Mouse (Mus musculus) frontal cortex, adult (tissue): ENCODE results near the gene Gstp3.
"Not testable (repeated sequence)": the region's sequence is repeated elsewhere in the genome, so short reads cannot be mapped to it uniquely, and the experiment has no call there.

Experiments
- ATAC-seq: cut with Nextera tagmentation; 2 replicates; pipeline ENCODE4 v1.9.2; 2017; ENCODE audit warnings: mild to moderate bottlenecking, moderate library complexity, mixed read lengths; ENCODE audit not compliant: low TSS enrichment

Gstp3 gene

GRCm38 (mm10) chr19:4090446-4090845, 31.1 kb upstream of the Gstp3 start:
- ATAC-seq, result no peak

DNA sequence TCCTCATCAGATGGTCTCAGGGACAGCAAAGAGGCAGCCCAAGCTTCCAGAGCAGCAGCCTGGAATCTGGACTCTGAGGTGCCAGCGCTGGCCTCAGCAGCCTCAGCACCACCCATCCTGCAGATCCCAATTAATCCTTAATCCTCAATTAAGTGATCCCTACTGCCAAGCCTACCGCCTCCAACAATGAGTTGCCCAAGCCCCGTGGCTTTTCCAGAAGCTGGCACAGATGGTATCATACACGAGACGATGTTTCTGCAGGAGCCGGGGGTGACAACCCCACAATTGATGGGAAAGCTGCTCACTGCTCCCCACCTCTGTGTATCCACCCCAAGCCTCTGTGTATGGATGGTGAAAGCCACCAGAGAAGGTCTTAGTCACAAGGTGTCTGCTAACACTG, 29.8 kb upstream of the Gstp3 start:
- no peak for ATAC-seq

DNA sequence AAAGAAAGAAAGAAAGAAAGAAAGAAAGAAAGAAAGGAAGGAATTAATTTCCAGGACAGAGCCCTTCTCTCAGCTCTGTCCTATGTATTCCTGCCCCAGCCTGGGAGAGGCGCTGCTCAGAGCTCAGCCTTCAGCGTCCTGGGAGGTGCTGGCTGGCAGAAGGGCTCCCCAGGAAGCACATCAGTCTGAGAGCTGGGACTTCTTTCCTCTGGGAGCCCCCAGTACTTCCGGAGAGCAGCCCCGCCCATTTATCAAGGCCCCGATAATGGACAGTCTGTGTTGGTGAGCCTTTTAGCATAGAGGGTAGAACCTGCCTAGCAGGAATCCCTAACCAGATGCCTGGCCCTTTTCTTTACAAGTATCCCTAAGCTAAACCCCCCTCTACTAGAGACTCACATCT, 28.8 kb upstream of the Gstp3 start:
- ATAC-seq, result no peak

DNA sequence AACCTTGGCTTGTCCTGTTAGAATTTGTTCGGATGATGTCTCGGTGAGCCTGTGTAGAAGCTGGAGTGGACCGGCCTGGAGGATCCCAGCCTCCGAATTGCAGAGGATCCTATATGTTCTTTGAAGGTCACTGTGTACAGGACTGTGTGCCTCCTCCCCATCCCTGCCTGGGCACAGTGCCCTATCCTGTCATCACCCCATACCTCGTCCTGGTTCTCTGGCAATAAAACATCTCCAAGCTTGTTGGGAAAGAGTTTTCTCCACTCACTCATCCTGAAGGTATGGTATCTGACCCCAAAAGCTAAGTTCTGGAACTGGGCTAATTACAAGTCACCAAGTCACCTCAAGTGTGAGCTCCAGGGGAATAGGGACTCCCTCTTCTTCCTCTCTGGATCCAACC, 27.7 kb upstream of the Gstp3 start:
- no peak for ATAC-seq

GRCm38 (mm10) chr19:4086156-4086555, 26.8 kb upstream of the Gstp3 start:
- no peak for ATAC-seq

DNA sequence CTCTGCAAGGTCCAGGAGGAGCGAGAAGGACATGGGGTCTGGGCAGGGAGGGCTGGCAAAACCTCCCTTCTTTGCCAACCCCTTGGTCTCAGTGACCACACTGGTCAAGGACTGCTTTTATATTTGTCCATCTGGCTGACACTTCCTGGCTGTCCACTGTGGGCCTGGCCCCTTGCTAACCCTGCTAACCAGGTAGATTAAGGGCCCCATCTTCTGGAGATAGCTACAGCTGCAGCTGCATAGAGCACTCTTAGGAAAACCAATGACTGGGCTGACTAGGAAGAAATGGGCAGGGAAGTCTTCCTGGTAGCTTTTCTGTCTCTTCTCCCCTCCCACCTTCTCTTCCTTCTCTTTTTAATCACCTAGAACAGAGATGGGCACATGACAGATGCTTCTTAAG, 25.6 kb upstream of the Gstp3 start:
- no peak for ATAC-seq

- ATAC-seq, result no peak
Measured at GRCm38 (mm10) chr19:4083826-4084225, 24.5 kb upstream of the Gstp3 start.

- ATAC-seq, result no peak
Measured at GRCm38 (mm10) chr19:4083316-4083715, 23.9 kb upstream of the Gstp3 start.

- ATAC-seq, result no peak
Measured at GRCm38 (mm10) chr19:4082219-4082965, 23.0 kb upstream of the Gstp3 start.

- no peak for ATAC-seq
Measured at GRCm38 (mm10) chr19:4081394-4081793, 22.0 kb upstream of the Gstp3 start, which contains the start of gene Cabp2. Cabp2 (plus strand) TSS chr19:4081578.

DNA sequence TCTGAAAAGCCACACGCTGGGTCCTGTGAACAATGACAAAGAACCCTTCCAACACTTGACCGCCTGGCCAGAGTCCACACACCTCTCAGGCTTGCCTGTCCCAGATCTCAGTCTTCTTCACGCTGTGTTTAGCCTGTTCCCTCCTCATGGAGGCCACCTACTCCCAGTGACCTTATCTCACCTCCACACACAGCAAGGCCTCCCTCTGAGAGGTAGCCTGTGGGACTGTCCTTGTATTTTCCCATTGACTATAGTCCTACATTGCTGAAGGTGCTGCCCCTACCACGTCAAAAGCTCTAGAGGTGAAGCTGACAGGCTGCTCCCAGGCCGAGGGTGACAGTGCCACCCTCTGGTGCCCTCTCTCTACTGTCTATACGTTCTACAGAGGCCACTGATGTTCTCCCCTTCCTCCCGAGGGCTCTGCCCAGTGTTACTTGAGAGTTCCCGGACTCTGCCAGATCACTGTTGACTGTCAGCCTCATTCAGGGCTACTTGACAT, 21.2 kb upstream of the Gstp3 start:
- ATAC-seq, result no peak

DNA sequence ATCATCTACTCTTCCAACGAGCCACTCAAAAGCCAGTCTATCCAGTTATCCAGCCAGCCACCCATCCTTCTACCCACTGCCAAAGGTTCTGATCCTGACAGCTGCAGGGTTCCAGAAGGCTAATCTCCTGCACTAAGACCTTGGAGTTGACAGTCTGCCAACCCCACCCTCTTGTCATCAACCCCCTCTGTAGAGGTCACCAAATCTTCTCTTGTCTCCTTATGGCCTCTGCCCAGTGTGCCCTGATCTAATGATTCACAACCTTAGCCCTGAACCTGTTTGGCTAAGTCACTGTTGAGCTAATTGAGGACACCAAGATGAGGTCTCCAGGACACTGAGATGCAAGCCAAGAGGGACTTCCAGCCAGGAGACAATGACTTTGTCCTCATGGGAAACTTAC, 20.2 kb upstream of the Gstp3 start:
- no peak for ATAC-seq

DNA sequence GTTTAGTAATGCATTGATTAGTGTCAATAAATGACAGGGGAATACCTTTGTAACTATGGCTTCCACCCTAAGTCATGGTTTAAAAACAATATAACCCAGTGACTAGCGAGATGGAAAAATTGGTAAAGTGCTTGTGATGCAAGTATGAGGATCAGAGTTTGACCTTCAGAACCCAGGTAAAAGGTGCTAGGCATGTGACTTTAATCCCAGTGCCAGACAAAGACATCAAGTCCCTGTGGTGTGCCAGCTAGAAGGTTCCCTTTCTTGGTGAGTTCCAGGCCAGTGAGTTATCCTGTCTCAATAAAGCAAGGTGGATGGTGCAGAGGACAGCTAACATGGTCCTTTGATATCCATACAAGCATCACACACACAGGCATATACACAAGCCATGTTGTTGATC, 16.2 kb upstream of the Gstp3 start:
- ATAC-seq, result no peak

GRCm38 (mm10) chr19:4072706-4073424, 13.5 kb upstream of the Gstp3 start:
- ATAC-seq, result no peak

DNA sequence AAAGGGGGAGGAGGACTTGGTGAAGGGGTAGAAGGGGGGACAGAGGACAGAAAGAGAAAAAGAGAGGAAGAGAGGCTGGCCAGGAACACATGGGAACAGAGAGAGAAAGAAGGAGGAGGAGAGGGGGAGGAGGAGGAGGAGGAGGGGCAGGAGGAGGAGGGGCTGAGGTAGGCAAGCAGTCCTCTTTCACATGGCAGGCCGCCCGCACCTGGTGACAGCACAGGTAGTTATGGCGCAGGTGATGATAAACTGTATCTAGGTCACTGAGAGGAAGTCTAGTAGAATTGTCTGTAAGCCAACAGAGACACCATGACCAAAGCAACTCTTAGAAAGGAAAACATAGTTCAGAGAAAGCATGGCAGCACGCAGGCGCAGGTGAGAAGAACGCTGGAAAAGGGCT, 12.0 kb upstream of the Gstp3 start:
- ATAC-seq, result no peak

- ATAC-seq, result no peak
Measured at GRCm38 (mm10) chr19:4070756-4071155, 11.4 kb upstream of the Gstp3 start.

GRCm38 (mm10) chr19:4070311-4070710, 10.9 kb upstream of the Gstp3 start:
- ATAC-seq, result no peak

- no peak for ATAC-seq
Measured at GRCm38 (mm10) chr19:4068717-4069410, 9.5 kb upstream of the Gstp3 start.

GRCm38 (mm10) chr19:4068242-4068641, 8.9 kb upstream of the Gstp3 start:
- not testable (repeated sequence) for ATAC-seq

DNA sequence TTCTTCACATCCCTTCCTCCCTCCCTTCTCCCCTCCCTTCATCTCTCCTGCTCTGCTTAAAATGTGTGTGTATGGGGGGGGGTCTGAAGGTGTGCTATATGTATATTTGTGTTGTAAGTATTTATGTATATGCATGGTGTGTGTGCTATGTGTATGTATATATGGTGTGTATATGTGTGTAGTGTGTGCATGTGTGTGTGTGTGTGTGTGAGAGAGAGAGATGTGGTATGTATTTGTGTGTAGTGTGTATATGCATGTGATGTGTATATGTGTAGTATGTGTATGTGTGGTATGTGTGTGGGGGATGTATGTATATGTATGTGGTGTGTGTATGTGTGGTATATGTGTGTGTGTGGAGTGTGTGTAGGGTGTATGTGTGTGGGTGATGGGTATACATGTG, 7.5 kb upstream of the Gstp3 start:
- ATAC-seq, result no peak

DNA sequence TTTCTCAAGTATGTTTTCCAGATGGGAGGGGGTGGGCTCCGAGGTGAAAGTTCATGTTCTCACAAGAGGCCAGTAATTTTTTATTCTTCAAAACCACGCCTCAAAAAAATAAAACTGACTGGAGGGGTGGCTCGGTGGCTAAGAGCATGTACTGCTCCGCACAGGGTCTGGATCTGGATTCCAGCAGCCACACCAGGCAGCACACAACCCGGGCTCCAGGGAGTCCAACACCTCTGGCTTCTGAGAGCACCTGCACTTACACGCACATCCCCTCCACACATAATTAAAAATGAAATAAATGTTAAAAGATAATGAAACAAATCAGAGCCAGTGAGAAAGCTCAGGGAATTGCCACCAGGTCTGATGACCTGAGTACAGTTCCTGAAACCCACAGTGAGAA, 6.9 kb upstream of the Gstp3 start:
- no peak for ATAC-seq

- ATAC-seq, result not testable (repeated sequence)
Measured at GRCm38 (mm10) chr19:4064501-4064900, 5.1 kb upstream of the Gstp3 start.

DNA sequence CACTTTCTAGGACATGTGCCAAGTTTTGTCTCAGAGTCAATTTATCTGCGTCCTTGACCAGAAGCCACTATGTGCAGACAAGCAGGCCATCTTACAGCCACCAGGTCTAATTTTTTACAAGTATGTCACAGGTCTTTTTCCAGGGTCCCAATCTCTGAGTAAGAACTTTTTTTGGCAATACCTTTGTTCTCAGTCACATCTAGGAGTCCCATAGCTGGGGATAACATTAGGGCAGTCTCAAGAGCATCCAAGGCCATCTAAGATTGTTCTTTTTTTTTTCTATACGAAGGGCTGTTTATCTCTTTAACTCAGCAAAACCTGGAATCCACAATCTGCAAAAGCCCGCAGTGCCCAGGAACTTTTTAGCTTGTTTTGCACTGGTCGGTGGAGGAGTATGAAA, 4.0 kb upstream of the Gstp3 start:
- ATAC-seq, result not testable (repeated sequence)
